Mouse (Mus musculus) CD4-positive, CD25-positive, alpha-beta regulatory T cell, adult 2 months (primary cell): ENCODE measurements at regions not wholly inside any gene's neighbourhood (a gene's known extent, or its start where the extent isn't known, plus 50 kb on each side); places are given as distances from the start of the nearest gene placed in this dataset.

Source experiments
- DNase-seq: peaks from one replicate; pipeline ENCODE4 v3.0.0-alpha.2; 2012; ENCODE audit warnings: low read depth, low spot score

DNA sequence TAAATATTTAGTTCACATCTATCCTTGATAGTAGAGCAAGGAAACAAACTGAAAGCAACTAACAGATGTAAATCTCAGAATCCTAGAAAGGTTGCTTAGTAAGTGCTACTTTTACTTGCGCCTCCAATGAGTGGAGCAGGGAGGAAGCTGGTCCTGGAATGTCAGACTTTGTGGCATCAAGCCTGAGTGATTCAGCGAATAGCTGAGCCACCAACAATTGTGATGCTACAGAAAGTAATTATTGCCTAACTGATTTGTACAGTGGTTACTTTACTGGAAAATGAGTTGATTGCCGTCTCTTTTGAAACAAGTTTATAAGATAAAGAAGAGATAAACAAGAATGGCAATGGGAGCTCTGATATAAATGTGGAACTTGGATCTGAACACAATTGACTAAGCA is 173.9 kb upstream of the Clnk start:
- DNase-seq, result no peak

DNA sequence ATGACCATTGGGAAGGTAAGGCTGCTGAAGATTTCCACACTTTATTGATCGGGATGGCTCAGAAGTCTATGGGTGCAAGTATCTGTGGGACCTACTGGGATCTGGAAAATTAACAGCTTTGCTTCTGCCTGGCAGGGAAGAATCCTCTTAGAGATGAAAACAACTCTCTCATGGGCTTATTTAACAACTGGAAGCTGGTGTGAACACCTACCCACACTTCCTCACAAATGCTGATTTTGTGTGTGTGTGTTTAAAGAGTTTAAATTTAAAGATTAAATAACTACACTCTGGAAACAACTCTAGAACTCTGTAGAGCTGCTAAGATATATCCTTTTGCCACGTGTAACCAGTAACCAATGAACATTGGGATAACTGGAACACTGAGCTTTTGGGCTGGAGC is 172.5 kb upstream of the Clnk start:
- DNase-seq, result no peak

DNA sequence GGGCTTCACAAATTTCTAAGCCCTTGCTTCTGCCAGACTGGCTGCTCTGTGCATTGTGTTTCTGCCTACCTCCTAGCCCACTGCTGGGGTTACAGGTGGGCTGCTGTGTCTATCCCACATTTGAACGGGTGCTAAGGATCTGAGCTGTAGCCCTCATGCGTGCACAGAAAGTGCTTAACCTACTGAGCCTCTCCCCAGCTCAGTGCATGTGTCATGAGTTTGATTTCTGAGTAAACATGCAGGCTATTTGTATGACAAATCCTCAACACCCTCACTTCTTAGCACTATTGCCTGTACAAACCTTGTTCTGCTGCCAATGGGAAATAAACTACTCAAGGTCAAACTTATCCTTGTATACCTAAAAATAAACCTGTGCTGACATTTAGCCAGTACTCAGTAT is 163.9 kb upstream of the Clnk start:
- no peak for DNase-seq

DNA sequence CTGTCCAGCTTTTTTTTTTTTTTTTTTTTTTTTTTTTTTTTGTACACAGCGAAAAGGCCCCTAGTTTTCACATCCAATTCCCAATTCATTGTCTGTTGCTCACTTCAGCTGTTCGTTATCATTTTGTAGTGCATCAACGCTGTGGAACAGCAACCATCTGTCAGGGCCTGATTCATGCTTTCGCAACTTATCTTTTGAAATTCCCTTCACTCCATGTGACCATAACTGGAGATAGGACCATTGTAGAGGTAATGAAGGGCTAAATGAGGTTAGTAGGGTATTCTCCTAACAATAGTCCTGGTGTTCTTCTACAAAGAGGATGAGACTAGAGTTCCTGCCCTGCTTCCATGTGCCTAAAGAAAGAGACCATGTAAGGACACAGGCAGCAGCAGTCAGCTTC is 146.6 kb upstream of the Clnk start:
- DNase-seq, result no peak

GRCm38 (mm10) chr5:39000643-39001042 is 124.0 kb upstream of the Clnk start:
- DNase-seq, result no peak

- no peak for DNase-seq
Measured at GRCm38 (mm10) chr5:38999700-39000099, 123.1 kb upstream of the Clnk start.

DNA sequence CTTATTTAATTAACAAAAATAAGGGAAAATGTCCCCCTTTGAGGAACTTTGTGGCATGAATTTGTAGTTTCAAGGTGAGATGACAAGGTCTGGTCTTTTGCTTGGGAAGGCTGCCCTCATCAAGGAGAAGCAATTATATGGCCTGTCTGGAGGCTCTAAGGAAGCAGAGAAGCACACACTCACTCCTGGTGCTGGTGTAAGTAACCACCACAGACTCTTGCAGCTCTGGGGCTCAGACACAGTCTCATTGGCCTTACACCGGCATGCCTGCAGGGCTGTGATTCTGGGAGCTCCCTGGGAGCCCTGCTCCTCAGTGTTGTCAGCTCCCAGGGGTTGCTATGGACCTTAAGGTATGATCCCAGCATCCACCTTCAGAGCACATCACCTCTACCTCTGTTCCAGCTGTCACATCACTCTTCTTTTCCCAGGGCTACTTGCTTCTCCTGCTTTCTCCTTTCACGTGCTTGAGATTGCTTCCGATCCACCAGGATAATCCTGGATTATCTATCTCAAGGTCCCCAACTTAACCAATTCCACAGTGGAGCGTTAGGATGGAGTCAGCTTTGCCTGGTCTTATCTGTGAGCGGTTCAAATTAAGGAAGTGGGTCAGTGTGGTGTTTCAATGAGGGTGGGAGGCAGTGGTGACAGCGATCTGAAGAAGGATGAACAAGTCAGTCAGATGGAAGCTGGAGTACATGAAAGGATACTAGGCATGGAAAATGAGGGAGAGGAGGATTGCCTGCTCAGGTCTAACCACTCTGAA is 96.0 kb upstream of the Clnk start:
- no peak for DNase-seq

- no peak for DNase-seq
Measured at GRCm38 (mm10) chr5:38970497-38970896, 93.9 kb upstream of the Clnk start.

GRCm38 (mm10) chr5:38967010-38967409 is 90.4 kb upstream of the Clnk start:
- DNase-seq, result no peak

GRCm38 (mm10) chr5:38964445-38964844 is 87.8 kb upstream of the Clnk start:
- DNase-seq, result no peak

DNA sequence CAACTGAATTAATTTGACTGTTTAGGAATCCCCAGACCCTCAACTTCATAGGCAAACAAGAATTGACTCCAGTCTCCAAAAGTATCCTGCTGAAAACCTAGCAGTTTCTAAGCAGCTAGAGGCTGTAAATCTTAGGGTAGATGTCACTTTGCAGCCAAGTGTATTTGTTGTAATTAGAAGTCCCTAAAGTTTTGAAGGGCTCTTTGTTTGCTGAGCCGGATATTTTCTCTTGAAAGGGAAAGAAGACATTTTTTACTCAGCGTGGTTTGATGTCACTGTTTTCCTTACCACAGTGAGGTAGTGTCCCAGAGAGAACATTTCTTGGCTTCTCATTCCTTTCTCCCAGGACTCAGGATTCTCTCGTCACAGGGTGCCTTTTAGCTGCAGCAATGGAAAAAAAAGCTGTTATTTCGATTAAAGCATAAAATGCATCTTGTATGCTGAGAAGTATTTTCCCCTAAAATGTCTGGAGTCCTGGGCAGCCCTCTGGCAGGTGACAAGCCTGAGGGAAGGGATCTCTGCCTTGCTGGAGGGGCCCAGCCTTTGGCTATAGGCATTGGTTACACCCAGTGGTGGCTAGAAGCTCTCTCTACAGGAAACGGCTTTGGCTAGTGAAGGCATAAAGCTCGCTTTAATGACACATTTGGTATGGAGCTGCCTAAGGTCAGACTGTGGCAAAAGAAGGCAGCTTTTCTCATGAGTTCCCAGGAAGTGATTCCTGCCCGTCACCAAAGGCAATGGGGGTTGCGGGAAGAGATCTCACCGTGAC is 74.1 kb upstream of the Clnk start:
- DNase-seq, result no peak

DNA sequence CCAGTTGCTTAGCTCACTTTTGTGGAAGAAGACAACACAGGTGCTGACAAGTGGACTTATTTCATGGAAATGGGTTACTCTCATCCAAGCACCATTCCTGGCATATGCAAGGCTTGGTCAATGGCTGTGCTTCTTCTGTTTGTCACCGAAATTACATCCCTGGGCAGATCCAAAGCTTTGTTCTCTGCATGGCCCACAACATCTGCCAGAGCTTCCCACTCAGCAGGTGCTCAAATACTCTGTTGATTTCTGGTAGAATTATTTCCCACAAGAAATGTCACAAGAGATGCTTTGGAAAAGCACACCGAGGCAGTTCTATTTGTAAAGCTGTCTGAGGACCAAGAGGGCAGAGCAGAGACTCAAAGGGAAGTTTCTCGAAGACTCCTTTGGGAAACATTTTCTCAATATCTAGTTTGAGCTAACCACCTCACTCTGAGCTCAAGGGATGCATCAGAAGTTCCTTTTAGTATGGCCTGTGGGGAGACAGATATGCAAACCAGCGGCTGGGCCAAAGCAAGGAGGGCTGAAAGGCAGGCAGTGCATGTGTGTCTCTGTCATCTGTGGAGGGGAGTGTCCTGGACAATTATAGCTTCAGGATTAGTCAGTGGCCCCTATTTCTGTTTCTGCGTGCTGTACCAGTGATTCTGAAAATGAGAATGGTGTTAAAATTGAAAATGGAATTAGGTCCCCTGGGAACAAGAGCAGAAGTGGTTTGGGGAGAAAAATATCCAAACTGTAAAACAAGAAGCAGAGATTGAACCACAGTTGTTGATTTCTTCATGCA is 69.5 kb upstream of the Clnk start:
- no peak for DNase-seq

DNA sequence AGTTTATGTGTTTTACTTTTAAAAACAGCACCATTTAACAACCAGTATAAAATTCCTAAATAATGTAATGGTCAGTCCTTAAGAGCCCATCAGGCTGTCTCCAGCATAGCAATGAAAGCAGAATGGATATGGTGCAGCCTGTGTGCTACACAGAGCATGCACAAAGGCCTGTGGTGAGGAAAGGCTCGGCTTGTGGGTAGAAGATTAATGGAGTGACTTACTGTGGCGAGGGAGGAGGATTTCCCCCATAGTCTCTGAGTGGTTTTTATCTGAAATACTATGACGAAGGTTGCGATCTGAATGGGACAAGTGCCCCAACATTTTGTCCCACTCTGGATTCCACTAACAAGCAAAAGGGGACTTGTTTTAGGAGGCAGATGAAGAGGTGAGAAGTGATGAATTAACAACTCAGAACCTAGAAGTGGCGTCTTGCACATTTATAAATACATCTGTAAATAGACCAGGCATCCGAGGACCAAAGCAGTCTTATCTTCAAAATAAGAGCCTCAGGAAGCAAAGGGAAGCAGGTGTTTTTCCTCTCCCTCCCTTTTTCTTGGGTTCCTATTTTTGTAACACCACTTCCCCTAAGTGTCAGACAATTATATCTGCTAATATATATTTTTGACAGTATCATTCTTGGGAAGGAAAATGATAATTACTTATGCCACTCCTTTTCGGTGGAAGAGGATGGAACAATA is 55.9 kb upstream of the Clnk start:
- no peak for DNase-seq

DNA sequence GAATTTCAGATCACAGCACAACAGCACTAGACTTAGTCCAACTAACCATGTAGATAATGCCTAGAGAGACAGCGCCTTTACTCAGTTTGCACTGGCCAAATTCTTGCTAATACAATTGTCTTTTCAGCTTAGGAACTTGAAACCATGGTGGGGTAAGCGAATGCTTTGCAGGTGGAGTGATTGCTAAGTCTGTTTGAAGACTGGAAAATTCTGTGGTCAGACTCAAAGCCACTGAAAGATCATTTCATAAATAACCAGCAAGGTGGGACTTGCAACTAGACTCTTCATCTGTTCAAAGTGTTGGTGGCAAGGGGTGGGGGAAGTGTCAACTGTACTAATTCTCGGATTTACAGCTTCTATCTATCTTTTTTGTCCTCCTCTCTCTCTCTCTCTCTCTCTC is 50.4 kb upstream of the Clnk start:
- no peak for DNase-seq
